Mouse (Mus musculus): ENCODE results near the gene Trip4.
"Not testable (repeated sequence)": the region's sequence is repeated elsewhere in the genome, so short reads cannot be mapped to it uniquely, and the experiment has no call there.

The Trip4 gene

GRCm38 (mm10) chr9:65793506-65793905, 115.1 kb downstream of the Trip4 start:
- no peak for DNase-seq (ENCODE audit: low spot score)

- peak; percentile 49 for DNase-seq (ENCODE audit: low spot score)
These were observed 115.5 kb downstream of the Trip4 start for GRCm38 (mm10) chr9:65793086-65793485.

GRCm38 (mm10) chr9:65791846-65792245, 116.7 kb downstream of the Trip4 start:
- DNase-seq (ENCODE audit: low spot score), result no peak

- DNase-seq (ENCODE audit: low spot score), result no peak
These were observed 117.5 kb downstream of the Trip4 start for GRCm38 (mm10) chr9:65791106-65791505.

GRCm38 (mm10) chr9:65789788-65790187, 118.8 kb downstream of the Trip4 start:
- no peak for DNase-seq (ENCODE audit: low spot score)

GRCm38 (mm10) chr9:65788556-65788955, 120.0 kb downstream of the Trip4 start:
- DNase-seq (ENCODE audit: low spot score), result no peak

GRCm38 (mm10) chr9:65787829-65788344, 120.7 kb downstream of the Trip4 start:
- no peak for DNase-seq (ENCODE audit: low spot score)

- DNase-seq (ENCODE audit: low spot score), result no peak
These were observed 121.5 kb downstream of the Trip4 start for GRCm38 (mm10) chr9:65786885-65787787.

- DNase-seq (ENCODE audit: low spot score), result no peak
These were observed 122.7 kb downstream of the Trip4 start for GRCm38 (mm10) chr9:65785772-65786368.

GRCm38 (mm10) chr9:65779619-65780018, 129.0 kb downstream of the Trip4 start:
- not testable (repeated sequence) for DNase-seq (ENCODE audit: low spot score)
